Mouse (Mus musculus) layer of hippocampus, adult 2 months (tissue): ENCODE measurements at regions not wholly inside any gene's neighbourhood (a gene's known extent, or its start where the extent isn't known, plus 50 kb on each side); places are given as distances from the start of the nearest gene placed in this dataset.
A peak's percentile ranks its signal among the peaks of the same experiment; 100 is the strongest.

Experiments
- DNase-seq, 2 experiments: peaks; one replicate each; pipeline ENCODE4 v3.0.0; 2022; ENCODE audit warnings: low spot score in 2 of 2
- H3K27ac ChIP-seq: fragments of 200-600 bp; 2 replicates; pipeline ENCODE4 v1.8.1; 2022
- H3K4me3 ChIP-seq: fragments of 200-600 bp; 2 replicates; pipeline ENCODE4 v1.8.1; 2022; ENCODE audit warnings: mild to moderate bottlenecking
- CTCF ChIP-seq: fragments of 200-600 bp; conservative IDR thresholded peaks from 2 replicates; pipeline ENCODE4 v1.8.1; 2022; ENCODE audit warnings: antibody characterized with exemption, mild to moderate bottlenecking, moderate library complexity

GRCm38 (mm10) chr2:167823513-167823912, 108.3 kb upstream of the Ptpn1 start:
- no peak for DNase-seq
- Histone ChIP-seq H3K4me3 (no peak overlapping the region), H3K27ac (no peak overlapping the region)
- no peak for TF ChIP-seq CTCF

DNA sequence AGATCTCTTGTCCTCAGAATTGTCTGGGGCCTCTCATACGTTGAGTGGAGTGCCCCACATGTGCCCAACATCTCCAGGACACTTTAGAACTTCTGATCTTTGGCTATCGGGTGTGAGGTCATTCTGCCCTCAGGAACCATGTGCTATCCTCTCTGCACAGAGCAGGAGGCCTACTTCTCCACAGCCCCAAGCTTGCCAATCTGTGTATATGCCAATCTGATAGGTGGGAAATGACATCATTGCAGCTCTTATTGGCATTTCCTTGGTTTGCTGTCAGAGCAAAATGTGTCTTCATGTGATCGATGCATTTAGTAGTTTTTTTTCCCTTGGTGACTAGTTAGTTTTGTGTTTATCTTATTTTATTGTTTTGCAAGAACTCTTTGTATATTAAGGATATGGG, 108.8 kb upstream of the Ptpn1 start:
- H3K27ac ChIP-seq: no peak overlapping the region
- H3K4me3 ChIP-seq: no peak overlapping the region
- no peak for DNase-seq
- TF ChIP-seq CTCF: no peak

GRCm38 (mm10) chr2:167821186-167821585, 110.7 kb upstream of the Ptpn1 start:
- no peak for TF ChIP-seq CTCF
- H3K4me3 ChIP-seq: no peak overlapping the region
- DNase-seq: no peak
- H3K27ac ChIP-seq: no peak overlapping the region

DNA sequence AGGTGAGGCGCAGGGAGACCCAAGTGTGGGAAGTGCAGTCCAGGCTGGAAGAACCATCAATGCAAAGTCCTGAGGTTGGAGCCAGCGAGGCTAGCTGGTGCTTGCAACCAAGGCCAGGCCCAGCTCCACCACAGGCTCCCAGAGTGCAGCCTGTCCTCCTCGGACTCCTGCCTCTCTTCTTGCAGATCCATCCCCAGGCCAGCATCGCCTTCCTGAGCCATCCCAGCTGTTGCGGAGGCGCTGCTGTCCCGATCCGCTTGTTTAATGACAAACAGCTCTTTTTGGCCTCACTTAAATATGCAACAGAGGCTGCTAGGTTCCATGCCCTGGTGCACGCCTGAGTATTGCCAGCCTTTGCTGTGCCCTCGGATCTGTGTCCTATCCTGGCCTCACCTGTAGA, 113.1 kb upstream of the Ptpn1 start:
- TF ChIP-seq CTCF: no peak
- H3K4me3 ChIP-seq: no peak overlapping the region
- H3K27ac ChIP-seq: no peak overlapping the region
- DNase-seq: no peak

DNA sequence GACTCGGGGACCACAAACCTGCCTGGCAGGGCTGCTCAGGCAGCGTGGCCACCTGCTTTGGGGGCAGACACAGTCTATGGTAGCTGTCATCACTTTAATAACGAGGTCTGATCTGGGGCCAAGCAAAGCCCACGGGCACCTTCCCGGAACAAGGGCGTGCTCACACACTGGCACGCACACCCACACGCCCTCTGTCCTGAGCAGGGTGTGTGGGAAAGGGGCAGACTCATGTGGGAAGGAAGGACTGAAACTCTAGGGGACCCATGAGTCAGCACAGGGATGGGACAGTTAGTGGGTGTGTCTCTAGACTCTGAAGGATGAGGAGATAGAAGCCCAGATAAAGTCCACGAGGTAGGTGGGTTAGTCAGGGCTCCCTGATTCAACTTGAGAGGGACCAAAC, 114.8 kb upstream of the Ptpn1 start:
- DNase-seq: no peak
- no peak for TF ChIP-seq CTCF
- Histone ChIP-seq H3K4me3 (no peak overlapping the region), H3K27ac (no peak overlapping the region)

- TF ChIP-seq CTCF: no peak
- no peak overlapping the region for H3K27ac ChIP-seq
- no peak for DNase-seq
- H3K4me3 ChIP-seq: no peak overlapping the region
These were observed 116.7 kb upstream of the Ptpn1 start for GRCm38 (mm10) chr2:167815123-167815522.

GRCm38 (mm10) chr2:167809256-167809655, 119.6 kb upstream of the Tmem189 start:
- no peak overlapping the region for H3K4me3 ChIP-seq
- no peak for DNase-seq
- no peak for TF ChIP-seq CTCF
- H3K27ac ChIP-seq: no peak overlapping the region

- no peak for DNase-seq
- TF ChIP-seq CTCF: no peak
- H3K4me3 ChIP-seq: no peak overlapping the region
These were observed 116.1 kb upstream of the Tmem189 start for GRCm38 (mm10) chr2:167805629-167806304.

DNA sequence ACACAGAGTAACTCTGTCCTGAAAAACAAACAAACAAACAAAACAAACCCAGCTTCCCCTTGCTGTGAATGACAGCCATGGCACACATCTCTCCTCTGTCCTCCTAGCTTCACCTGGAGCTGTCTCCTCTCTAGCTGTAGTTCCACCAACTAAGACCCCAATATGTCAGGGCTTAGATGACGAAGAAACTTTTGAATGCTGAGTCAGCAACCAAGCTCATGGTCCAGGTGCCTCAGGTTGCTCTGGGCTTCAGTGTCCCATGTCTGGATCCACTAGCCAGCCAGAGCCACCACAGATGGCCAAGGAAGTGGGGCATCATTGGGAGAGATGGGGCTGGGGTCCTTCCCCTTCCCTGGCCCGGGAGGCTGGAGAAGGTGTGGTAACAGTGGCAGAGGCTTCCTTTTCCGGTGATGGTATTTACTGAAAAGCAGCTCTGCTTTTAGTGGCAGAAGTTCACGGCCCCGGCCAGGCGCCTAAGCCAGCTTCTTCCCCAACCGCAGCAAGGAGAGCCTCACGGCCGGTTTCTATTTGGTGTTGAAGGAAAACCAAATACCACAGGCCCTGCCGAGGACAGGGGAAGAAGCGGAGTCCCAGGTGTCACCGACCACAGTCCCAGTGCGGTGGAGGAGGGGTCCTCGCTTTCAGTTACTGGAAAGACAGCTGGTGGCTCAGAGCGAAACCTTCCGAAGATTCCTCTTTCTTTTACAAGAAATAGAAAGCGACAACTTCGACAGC, 115.0 kb upstream of the Tmem189 start:
- H3K4me3 ChIP-seq: no peak overlapping the region
- TF ChIP-seq CTCF: no peak
- H3K27ac ChIP-seq: peak overlapping the region; percentile 46; the same call in 1 of the 2 replicates
- no peak for DNase-seq

More at GRCm38 (mm10) chr2:167805629-167806304, 116.1 kb upstream of the Tmem189 start:
- H3K27ac ChIP-seq: no peak overlapping the region; the same call in 1 of the 2 replicates

- DNase-seq: no peak
- Histone ChIP-seq H3K27ac (no peak overlapping the region), H3K4me3 (no peak overlapping the region)
- no peak for TF ChIP-seq CTCF
These were observed 112.9 kb upstream of the Tmem189 start for GRCm38 (mm10) chr2:167802494-167802893.

- Histone ChIP-seq H3K4me3 (no peak overlapping the region), H3K27ac (no peak overlapping the region)
- no peak for DNase-seq
- TF ChIP-seq CTCF: no peak
These were observed 111.8 kb upstream of the Tmem189 start for GRCm38 (mm10) chr2:167801389-167801788.

- Histone ChIP-seq H3K4me3 (no peak overlapping the region), H3K27ac (no peak overlapping the region)
- no peak for TF ChIP-seq CTCF
- DNase-seq: no peak
These were observed 111.1 kb upstream of the Tmem189 start for GRCm38 (mm10) chr2:167800648-167801245.

DNA sequence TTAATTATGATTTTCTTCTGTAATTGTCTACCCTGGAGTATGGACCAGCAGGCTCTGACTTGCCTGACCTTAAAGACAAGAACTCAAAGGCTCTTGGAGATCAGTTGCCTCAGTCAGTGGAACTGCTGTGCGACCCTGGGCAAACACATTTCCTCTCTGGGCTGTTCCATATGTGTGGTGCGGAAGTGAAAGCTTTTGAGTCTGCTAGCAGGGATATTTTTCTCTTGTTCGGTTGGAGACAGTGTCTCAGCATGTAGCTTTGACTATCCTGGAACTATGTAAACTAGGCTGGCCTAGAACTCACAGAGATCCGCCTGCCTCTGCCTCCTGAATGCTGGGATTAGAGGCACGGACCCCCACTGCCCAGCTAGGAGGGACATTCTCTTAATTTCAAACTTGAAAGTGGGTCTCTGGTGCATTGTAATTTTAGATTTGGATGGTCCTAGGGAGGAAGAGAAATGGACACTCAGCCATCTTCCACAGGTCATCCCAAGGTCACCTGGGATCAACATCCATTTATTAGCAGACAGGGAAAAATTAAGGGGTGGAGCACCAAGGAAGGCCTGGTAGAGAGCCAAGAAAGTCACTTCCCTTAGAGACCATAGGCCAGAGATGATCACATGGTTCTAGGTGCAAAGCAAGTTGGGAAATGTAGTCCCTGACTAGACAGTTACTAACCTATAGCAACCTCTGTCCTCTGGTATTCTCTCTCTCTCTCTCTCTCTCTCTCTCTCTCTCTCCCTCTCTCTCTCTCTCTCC, 110.2 kb upstream of the Tmem189 start:
- H3K4me3 ChIP-seq: no peak overlapping the region
- TF ChIP-seq CTCF: no peak
- 0 out of 2 replicates have a peak overlapping the region, but pooled peaks have one; percentile 32 for H3K27ac ChIP-seq
- DNase-seq: no peak
